Comparison of ENCODE assay signal across 11 mouse cellular contexts in genomic region chr2:74899973-74900372, GRCm38 (mm10).
A peak's percentile ranks its signal among the peaks of the same experiment; 100 is the strongest.
DNase-seq lines count a peak whose midpoint lies in the region; ATAC-seq lines count a peak whose summit lies in the region.
"Had no signal": no experiment of that assay in that cellular context is flagged by ENCODE, and none has a peak within 500 bp of the region (broad histone marks: within the 10 kb centered on the region; RNA-seq: fewer than 3 reads in every experiment).

No protein-coding gene starts in this region.

- H3K27ac ChIP-seq in intestine, embryonic 16.5 days (ENCODE audit: low read length): no peak overlapping the region; the same call in 1 of the 2 replicates
- H3K27ac ChIP-seq in lung, embryonic 15.5 days: peak overlapping the region; percentile 3; the same call in 1 of the 2 replicates
- H3K27ac ChIP-seq in heart, embryonic 12.5 days (ENCODE audit: poor library complexity, severe bottlenecking): no peak overlapping the region
- H3K27ac ChIP-seq: gastrocnemius, adult 2 months; limb, embryonic 15.5 days had no signal

- no peak overlapping the region for H3K4me2 ChIP-seq in intestine, embryonic 16.5 days (ENCODE audit: low read depth, low read length)
- no peak overlapping the region; the same call in 1 of the 2 replicates for H3K4me2 ChIP-seq in lung, embryonic 15.5 days
- no peak overlapping the region for H3K4me2 ChIP-seq in heart, embryonic 12.5 days
- H3K4me2 ChIP-seq: limb, embryonic 15.5 days had no signal

- no peaks in the 10 kb centered on the region for H3K9me3 ChIP-seq in intestine, embryonic 16.5 days (ENCODE audit: control insufficient read depth, low read length)
- no peaks in the 10 kb centered on the region for H3K9me3 ChIP-seq in lung, embryonic 15.5 days
- no peaks in the 10 kb centered on the region for H3K9me3 ChIP-seq in heart, embryonic 12.5 days (replicated peaks)
- H3K9me3 ChIP-seq: limb, embryonic 15.5 days had no signal

- H3K36me3 ChIP-seq in intestine, embryonic 16.5 days (ENCODE audit: control insufficient read depth, insufficient read depth, low read length): no peaks in the 10 kb centered on the region
- H3K36me3 ChIP-seq in lung, embryonic 15.5 days: no peaks in the 10 kb centered on the region
- no peaks in the 10 kb centered on the region for H3K36me3 ChIP-seq in heart, embryonic 12.5 days
- H3K36me3 ChIP-seq: limb, embryonic 15.5 days had no signal

- 34% methylated on average over 5 of the region's 5 CpGs for WGBS in intestine, embryonic 16.5 days
- 21% methylated on average over 5 of the region's 5 CpGs for WGBS in lung, embryonic 15.5 days
- WGBS in heart, embryonic 12.5 days: 38% methylated on average over 5 of the region's 5 CpGs

- intact Hi-C loops in heart, postnatal 36 days (cut with DNase I): no loop called here

- H3K4me1 ChIP-seq in intestine, embryonic 16.5 days (ENCODE audit: control insufficient read depth, insufficient read depth, low read length): no peaks in the 10 kb centered on the region; the same call in none of the 2 replicates
- H3K4me1 ChIP-seq in lung, embryonic 15.5 days: peaks cover 12% of the 10 kb centered on the region
- H3K4me1 ChIP-seq in heart, embryonic 12.5 days (replicated peaks): peaks cover 7% of the 10 kb centered on the region
- H3K4me1 ChIP-seq: limb, embryonic 15.5 days had no signal

- H3K9ac ChIP-seq in intestine, embryonic 16.5 days (ENCODE audit: low read depth, low read length): no peak overlapping the region
- no peak overlapping the region for H3K9ac ChIP-seq in lung, embryonic 15.5 days
- no peak overlapping the region for H3K9ac ChIP-seq in heart, embryonic 12.5 days
- H3K9ac ChIP-seq: limb, embryonic 15.5 days had no signal

- ATAC-seq in intestine, embryonic 16.5 days: peak; percentile 50; the same call in 1 of the 2 replicates
- peak; percentile 82 for ATAC-seq in lung, embryonic 15.5 days (ENCODE audit: borderline replicate concordance, extremely low read depth, low FRiP score, low TSS enrichment)
- ATAC-seq in heart, embryonic 12.5 days (ENCODE audit: insufficient number of reproducible peaks, low FRiP score): no peak

- no peaks in the 10 kb centered on the region for H3K27me3 ChIP-seq in intestine, embryonic 16.5 days (replicated peaks; ENCODE audit: control insufficient read depth, insufficient read depth, low read length)
- H3K27me3 ChIP-seq in lung, embryonic 15.5 days: no peaks in the 10 kb centered on the region
- no peaks in the 10 kb centered on the region for H3K27me3 ChIP-seq in heart, embryonic 12.5 days (replicated peaks)
- H3K27me3 ChIP-seq: limb, embryonic 15.5 days had no signal

- no peak overlapping the region for H3K4me3 ChIP-seq in intestine, embryonic 16.5 days (ENCODE audit: low read length)
- no peak overlapping the region for H3K4me3 ChIP-seq in lung, embryonic 15.5 days
- H3K4me3 ChIP-seq in heart, embryonic 12.5 days: no peak overlapping the region
- H3K4me3 ChIP-seq: gastrocnemius, adult 2 months; limb, embryonic 15.5 days had no signal

- peak; percentile 72 for DNase-seq in 3T3-L1 (ENCODE audit: low read depth, low spot score)
- DNase-seq in Muller cell, postnatal 12 days (ENCODE audit: inconsistent ontology term): peak; percentile 7
- DNase-seq in left cerebral cortex, adult 11 months (ENCODE audit: low spot score): no peak
- no peak for DNase-seq in heart, postnatal 36 days
- DNase-seq: cerebellum, adult 18-20 months; gastrocnemius, adult 2 months; midbrain, embryonic 14.5 days had no signal

Comparison
In these comparisons a context has a peak if more than half of its experiments do, and no peak if none do; other contexts are left out.
1. DNase-seq: peak in 3T3-L1 (single experiment) and Muller cell, postnatal 12 days (single experiment); none in left cerebral cortex, adult 11 months (single experiment) and heart, postnatal 36 days (0 of 2).